Mouse (Mus musculus): ENCODE data around the gene Trim3. TPM values are rescaled to one million over a fixed set of nuclear protein-coding genes. Genes with fewer than 3 reads are reported as not detected.
A peak's percentile ranks its signal among the peaks of the same experiment; 100 is the strongest.

Trim3 gene
- polyA plus RNA-seq, 1 experiment from 2014 or later: 15.4 TPM

DNA sequence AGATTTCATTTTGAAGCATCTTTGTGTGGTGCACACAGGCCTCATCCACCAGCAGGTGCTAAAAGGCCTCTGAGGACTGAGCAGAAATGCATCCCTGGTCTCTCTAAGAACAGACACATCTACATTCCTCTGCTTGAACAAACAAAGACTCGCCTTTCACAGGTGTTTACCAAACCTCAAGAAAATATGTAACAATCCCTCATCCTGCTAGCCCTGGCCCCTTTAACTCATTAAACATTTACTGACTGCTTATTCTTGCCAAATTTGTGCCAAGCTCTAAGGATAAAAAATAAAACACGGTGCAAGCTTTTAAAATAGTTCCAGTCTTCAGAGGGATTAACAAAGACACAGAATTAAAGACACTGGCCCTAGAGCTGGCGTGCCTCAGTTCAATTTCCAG lies 13.7 kb downstream of the Trim3 start:
- no peak for DNase-seq (ENCODE audit: low spot score)
- 71% methylated on average over 3 of the region's 3 CpGs for WGBS
- Histone ChIP-seq H3K27me3 (replicated peaks; ENCODE audit: control insufficient read depth, insufficient read depth, low read length) (no peaks in the 10 kb centered on the region), H3K4me3 (ENCODE audit: low read depth, low read length) (no peak overlapping the region), H3K9me3 (ENCODE audit: control insufficient read depth, low read length) (no peaks in the 10 kb centered on the region), H3K9ac (ENCODE audit: low read depth, low read length) (no peak overlapping the region), H3K4me1 (replicated peaks; ENCODE audit: control insufficient read depth, insufficient read depth, low read length) (no peaks in the 10 kb centered on the region), H3K36me3 (ENCODE audit: control insufficient read depth, insufficient read depth, low read length) (peaks cover 16% of the 10 kb centered on the region; the same call in 1 of the 2 replicates), H3K27ac (ENCODE audit: low read depth, low read length) (no peak overlapping the region), H3K4me2 (no peak overlapping the region)
- no peak for ATAC-seq (replicated peaks; ENCODE audit: low FRiP score)

DNA sequence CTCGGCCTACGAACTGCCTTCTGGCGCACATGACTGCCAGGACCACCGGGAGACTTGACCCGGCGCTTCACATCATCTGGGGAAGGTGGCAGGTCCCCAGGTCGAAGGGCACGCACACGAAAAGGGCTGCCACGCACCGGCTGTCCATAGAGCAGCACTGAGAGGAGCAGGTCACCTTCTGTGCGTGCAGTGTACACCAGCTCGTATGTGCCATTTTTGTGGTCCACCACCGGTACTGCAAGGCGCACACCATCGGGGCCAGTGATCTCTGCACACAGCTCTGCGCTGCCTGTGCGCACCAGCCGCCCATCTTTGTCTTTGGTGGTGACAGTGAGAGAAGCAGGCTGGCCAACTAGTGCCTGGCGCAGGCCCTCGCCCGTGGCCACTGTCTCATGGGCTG lies 15.6 kb downstream of the Trim3 start:
- H3K27ac ChIP-seq (ENCODE audit: low read depth, low read length): no peak overlapping the region
- no peaks in the 10 kb centered on the region for H3K9me3 ChIP-seq (ENCODE audit: control insufficient read depth, low read length)
- 94% methylated on average over 22 of the region's 22 CpGs for WGBS
- H3K27me3 ChIP-seq (replicated peaks; ENCODE audit: control insufficient read depth, insufficient read depth, low read length): no peaks in the 10 kb centered on the region
- H3K4me3 ChIP-seq (ENCODE audit: low read depth, low read length): no peak overlapping the region
- H3K36me3 ChIP-seq (ENCODE audit: control insufficient read depth, insufficient read depth, low read length): peaks cover 14% of the 10 kb centered on the region; the same call in 1 of the 2 replicates
- DNase-seq (ENCODE audit: low spot score) (no peak), ATAC-seq (replicated peaks; ENCODE audit: low FRiP score) (no peak)
- H3K9ac ChIP-seq (ENCODE audit: low read depth, low read length): no peak overlapping the region
- no peak overlapping the region for H3K4me2 ChIP-seq
- H3K4me1 ChIP-seq (replicated peaks; ENCODE audit: control insufficient read depth, insufficient read depth, low read length): no peaks in the 10 kb centered on the region

DNA sequence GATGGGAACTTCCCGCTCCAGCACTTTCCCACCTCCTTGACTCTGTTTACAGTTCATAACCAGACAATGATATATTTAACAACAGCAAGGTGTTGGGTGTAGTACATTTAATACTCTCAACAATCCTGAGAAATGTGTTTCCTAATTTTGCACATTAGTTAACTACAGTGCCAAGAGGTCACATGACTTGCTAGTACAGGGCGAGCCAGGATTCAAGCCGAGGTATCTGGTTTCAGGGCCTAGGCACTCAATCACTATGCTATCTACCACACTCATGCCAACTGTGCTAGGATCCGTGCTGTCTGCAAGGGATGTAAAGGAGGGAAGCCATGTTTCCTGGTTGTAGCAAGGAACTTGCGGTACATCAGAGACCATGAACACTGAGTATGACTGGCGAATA lies 16.8 kb downstream of the Trim3 start:
- H3K4me2 ChIP-seq: no peak overlapping the region
- no peaks in the 10 kb centered on the region for H3K9me3 ChIP-seq (ENCODE audit: control insufficient read depth, low read length)
- H3K27me3 ChIP-seq (replicated peaks; ENCODE audit: control insufficient read depth, insufficient read depth, low read length): no peaks in the 10 kb centered on the region
- peaks cover 14% of the 10 kb centered on the region; the same call in 1 of the 2 replicates for H3K36me3 ChIP-seq (ENCODE audit: control insufficient read depth, insufficient read depth, low read length)
- DNase-seq (ENCODE audit: low spot score): no peak
- no peaks in the 10 kb centered on the region for H3K4me1 ChIP-seq (replicated peaks; ENCODE audit: control insufficient read depth, insufficient read depth, low read length)
- H3K4me3 ChIP-seq (ENCODE audit: low read depth, low read length): no peak overlapping the region
- WGBS: 71% methylated on average over 6 of the region's 6 CpGs
- H3K27ac ChIP-seq (ENCODE audit: low read depth, low read length): no peak overlapping the region
- no peak for ATAC-seq (replicated peaks; ENCODE audit: low FRiP score)
- H3K9ac ChIP-seq (ENCODE audit: low read depth, low read length): no peak overlapping the region

DNA sequence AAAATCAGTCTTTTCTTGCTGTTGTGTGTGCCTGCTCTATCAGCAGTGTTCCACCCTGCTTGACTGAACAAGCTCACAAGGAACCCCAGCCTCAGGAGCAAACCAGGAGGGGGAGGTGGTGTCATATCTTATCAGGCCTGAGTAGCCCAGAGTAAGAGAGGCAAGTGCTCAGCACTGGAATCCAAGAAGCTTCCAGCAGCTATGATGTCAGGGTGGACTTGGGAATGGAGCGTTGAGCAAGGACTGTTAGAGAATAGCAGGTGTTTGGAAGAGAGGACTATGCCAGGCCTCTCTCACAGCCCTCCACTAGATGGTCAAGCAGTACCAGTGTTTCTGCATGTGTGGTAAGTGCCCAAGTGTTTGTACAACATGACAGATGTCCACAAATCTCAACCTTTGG lies 17.7 kb downstream of the Trim3 start:
- peaks cover 21% of the 10 kb centered on the region for H3K36me3 ChIP-seq (ENCODE audit: control insufficient read depth, insufficient read depth, low read length)
- DNase-seq (ENCODE audit: low spot score): no peak
- H3K9me3 ChIP-seq (ENCODE audit: control insufficient read depth, low read length): no peaks in the 10 kb centered on the region
- ATAC-seq (replicated peaks; ENCODE audit: low FRiP score): no peak
- 83% methylated on average over 1 of the region's 1 CpGs for WGBS
- no peak overlapping the region for H3K4me2 ChIP-seq
- no peaks in the 10 kb centered on the region for H3K4me1 ChIP-seq (replicated peaks; ENCODE audit: control insufficient read depth, insufficient read depth, low read length)
- H3K4me3 ChIP-seq (ENCODE audit: low read depth, low read length): no peak overlapping the region
- H3K9ac ChIP-seq (ENCODE audit: low read depth, low read length): no peak overlapping the region
- H3K27me3 ChIP-seq (replicated peaks; ENCODE audit: control insufficient read depth, insufficient read depth, low read length): no peaks in the 10 kb centered on the region
- no peak overlapping the region for H3K27ac ChIP-seq (ENCODE audit: low read depth, low read length)

DNA sequence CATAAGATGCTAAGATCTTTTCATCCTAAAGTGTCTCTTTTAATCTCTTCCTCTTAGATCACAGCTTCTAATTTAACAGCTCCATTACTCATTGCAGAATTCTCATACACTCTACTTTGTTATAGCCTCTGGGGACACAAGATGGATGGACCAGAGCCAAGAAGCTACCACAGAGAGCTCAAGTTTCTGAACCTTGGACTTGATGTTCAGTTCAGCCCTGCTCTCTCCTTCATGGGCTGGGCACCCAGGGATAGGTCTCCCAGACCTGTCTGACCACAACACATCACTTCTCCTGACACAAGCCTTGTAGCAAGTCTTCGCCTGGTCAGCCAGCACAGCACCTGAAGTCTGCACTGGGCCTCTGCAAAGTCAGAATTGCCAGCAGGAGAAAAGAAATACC lies 19.0 kb downstream of the Trim3 start:
- no peak overlapping the region for H3K9ac ChIP-seq (ENCODE audit: low read depth, low read length)
- H3K27ac ChIP-seq (ENCODE audit: low read depth, low read length): no peak overlapping the region
- DNase-seq (ENCODE audit: low spot score) (no peak), ATAC-seq (replicated peaks; ENCODE audit: low FRiP score) (no peak)
- no peaks in the 10 kb centered on the region for H3K9me3 ChIP-seq (ENCODE audit: control insufficient read depth, low read length)
- H3K4me1 ChIP-seq (replicated peaks; ENCODE audit: control insufficient read depth, insufficient read depth, low read length): no peaks in the 10 kb centered on the region
- H3K4me2 ChIP-seq: no peak overlapping the region
- WGBS: 79% methylated on average over 1 of the region's 1 CpGs
- peaks cover 24% of the 10 kb centered on the region for H3K36me3 ChIP-seq (ENCODE audit: control insufficient read depth, insufficient read depth, low read length)
- no peak overlapping the region for H3K4me3 ChIP-seq (ENCODE audit: low read depth, low read length)
- H3K27me3 ChIP-seq (replicated peaks; ENCODE audit: control insufficient read depth, insufficient read depth, low read length): no peaks in the 10 kb centered on the region

DNA sequence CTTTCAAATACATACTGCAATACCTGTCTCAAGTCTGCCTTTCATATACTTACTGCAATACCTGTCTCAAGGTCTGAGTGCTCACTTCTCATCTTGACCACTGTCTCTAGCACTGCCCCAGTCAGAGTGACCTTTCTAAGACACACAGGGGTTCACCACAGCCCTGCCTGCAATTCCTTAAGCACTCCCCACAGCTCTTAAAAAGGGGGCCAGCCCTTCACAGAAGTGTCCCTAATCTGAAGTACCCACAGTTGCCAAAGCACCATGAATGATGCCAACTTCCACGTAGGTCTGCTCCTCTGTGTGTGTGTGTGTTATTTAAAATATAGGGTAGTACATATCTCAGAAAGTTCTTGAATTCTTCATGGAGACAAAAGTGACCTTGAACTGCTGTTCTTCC lies 21.6 kb downstream of the Trim3 start:
- Histone ChIP-seq H3K4me3 (ENCODE audit: low read depth, low read length) (no peak overlapping the region), H3K36me3 (ENCODE audit: control insufficient read depth, insufficient read depth, low read length) (peaks cover 12% of the 10 kb centered on the region), H3K27me3 (replicated peaks; ENCODE audit: control insufficient read depth, insufficient read depth, low read length) (no peaks in the 10 kb centered on the region), H3K9ac (ENCODE audit: low read depth, low read length) (no peak overlapping the region), H3K27ac (ENCODE audit: low read depth, low read length) (no peak overlapping the region), H3K4me2 (no peak overlapping the region), H3K9me3 (ENCODE audit: control insufficient read depth, low read length) (no peaks in the 10 kb centered on the region), H3K4me1 (replicated peaks; ENCODE audit: control insufficient read depth, insufficient read depth, low read length) (no peaks in the 10 kb centered on the region)
- ATAC-seq (replicated peaks; ENCODE audit: low FRiP score): no peak
- no peak for DNase-seq (ENCODE audit: low spot score)
- whole genome bisulfite sequencing: 90% methylated on average over 1 of the region's 1 CpGs

DNA sequence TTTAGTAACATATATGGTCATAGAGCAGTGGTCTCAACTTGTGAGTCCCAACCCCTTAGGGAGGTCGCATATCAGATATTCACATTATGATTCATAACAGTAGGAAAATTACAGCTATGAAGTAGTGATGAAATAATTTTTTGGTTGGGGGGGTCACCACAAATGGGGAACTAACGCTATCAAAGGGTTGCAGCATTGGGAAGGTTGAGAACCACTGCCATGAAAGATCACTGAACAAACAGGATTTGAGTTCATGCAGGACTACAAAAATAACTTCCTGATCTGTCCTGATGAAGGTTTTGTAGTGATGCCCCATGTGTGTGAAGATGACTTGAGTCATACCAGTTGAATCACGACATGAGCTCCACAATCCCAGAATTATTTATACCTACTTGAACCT lies 24.9 kb downstream of the Trim3 start:
- Histone ChIP-seq H3K27ac (ENCODE audit: low read depth, low read length) (no peak overlapping the region), H3K4me3 (ENCODE audit: low read depth, low read length) (no peak overlapping the region), H3K9ac (ENCODE audit: low read depth, low read length) (no peak overlapping the region), H3K36me3 (ENCODE audit: control insufficient read depth, insufficient read depth, low read length) (peaks cover 10% of the 10 kb centered on the region), H3K9me3 (ENCODE audit: control insufficient read depth, low read length) (no peaks in the 10 kb centered on the region), H3K27me3 (replicated peaks; ENCODE audit: control insufficient read depth, insufficient read depth, low read length) (no peaks in the 10 kb centered on the region), H3K4me1 (replicated peaks; ENCODE audit: control insufficient read depth, insufficient read depth, low read length) (no peaks in the 10 kb centered on the region), H3K4me2 (no peak overlapping the region)
- WGBS: 73% methylated on average over 3 of the region's 3 CpGs
- DNase-seq (ENCODE audit: low spot score) (no peak), ATAC-seq (replicated peaks; ENCODE audit: low FRiP score) (no peak)

DNA sequence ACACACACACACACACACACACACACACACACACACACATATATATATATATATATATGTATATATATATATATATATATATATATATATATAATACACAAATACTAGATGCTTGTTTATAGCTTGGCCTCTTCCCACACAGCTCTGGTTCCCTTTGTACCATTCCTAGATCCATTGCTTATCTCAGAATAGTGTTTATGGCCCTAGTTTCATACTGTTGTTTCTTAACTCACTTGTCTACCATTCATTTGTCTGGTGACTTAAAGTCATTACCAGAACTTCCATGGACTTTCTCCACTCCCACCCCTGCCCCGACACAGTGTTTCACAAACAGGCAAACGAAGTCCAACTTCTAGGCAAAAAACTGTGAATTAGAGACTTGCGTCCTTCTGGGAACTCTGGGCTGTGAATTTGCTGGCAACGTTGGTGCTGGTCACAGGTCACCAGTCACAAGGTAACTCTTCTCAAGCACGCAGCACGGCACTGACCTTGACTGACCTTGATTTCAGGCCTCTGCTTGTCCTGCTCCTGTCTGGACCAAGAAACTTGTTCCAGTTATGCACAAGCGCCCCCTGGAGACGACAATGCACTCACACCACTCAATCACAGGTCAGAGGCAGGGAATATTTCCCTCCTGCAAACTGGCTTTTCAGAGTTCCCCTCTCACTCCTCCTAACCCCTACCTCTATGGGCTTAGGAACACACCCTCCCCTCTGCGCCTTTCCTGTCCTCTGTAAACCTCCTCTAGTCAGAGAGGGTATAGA lies 30.3 kb downstream of the Trim3 start:
- Histone ChIP-seq H3K4me1 (replicated peaks; ENCODE audit: control insufficient read depth, insufficient read depth, low read length) (no peaks in the 10 kb centered on the region), H3K27me3 (replicated peaks; ENCODE audit: control insufficient read depth, insufficient read depth, low read length) (no peaks in the 10 kb centered on the region), H3K9ac (ENCODE audit: low read depth, low read length) (no peak overlapping the region), H3K27ac (ENCODE audit: low read depth, low read length) (no peak overlapping the region), H3K36me3 (ENCODE audit: control insufficient read depth, insufficient read depth, low read length) (no peaks in the 10 kb centered on the region), H3K4me2 (no peak overlapping the region), H3K9me3 (ENCODE audit: control insufficient read depth, low read length) (no peaks in the 10 kb centered on the region), H3K4me3 (ENCODE audit: low read depth, low read length) (no peak overlapping the region)
- WGBS: 34% methylated on average over 9 of the region's 9 CpGs
- DNase-seq (ENCODE audit: low spot score) (peak; percentile 52), ATAC-seq (replicated peaks; ENCODE audit: low FRiP score) (peak; percentile 68)

DNA sequence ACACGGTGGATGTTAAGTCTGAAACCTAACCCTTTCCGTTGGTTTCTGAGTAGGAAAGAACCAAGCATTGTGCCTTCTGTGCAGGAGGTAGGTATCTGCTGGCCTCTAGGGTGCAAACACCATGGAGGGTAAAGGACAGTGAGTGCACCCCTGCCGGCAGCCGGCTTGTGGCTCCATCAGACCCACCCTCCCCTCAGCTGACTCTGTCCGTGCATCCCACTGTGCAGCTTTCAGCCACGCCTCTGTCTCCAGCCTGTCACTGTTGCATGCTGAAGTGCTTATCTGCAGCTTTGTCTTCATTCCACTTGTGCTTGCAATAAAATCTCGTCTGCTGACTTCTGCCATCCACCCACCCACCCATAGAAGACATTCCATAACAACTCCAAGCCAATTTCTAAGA lies 43.3 kb downstream of the Trim3 start:
- DNase-seq (ENCODE audit: low spot score) (no peak), ATAC-seq (replicated peaks; ENCODE audit: low FRiP score) (no peak; the same call in 1 of the 2 replicates)
- Histone ChIP-seq H3K9ac (ENCODE audit: low read depth, low read length) (no peak overlapping the region), H3K9me3 (ENCODE audit: control insufficient read depth, low read length) (no peaks in the 10 kb centered on the region), H3K27me3 (replicated peaks; ENCODE audit: control insufficient read depth, insufficient read depth, low read length) (no peaks in the 10 kb centered on the region), H3K4me2 (no peak overlapping the region), H3K4me3 (ENCODE audit: low read depth, low read length) (no peak overlapping the region), H3K36me3 (ENCODE audit: control insufficient read depth, insufficient read depth, low read length) (no peaks in the 10 kb centered on the region), H3K27ac (ENCODE audit: low read depth, low read length) (no peak overlapping the region), H3K4me1 (replicated peaks; ENCODE audit: control insufficient read depth, insufficient read depth, low read length) (no peaks in the 10 kb centered on the region)
- 35% methylated on average over 7 of the region's 7 CpGs for WGBS

Measured in liver, embryonic 11.5 days (tissue).